Mouse (Mus musculus) limb, embryonic 12.5 days (tissue): ENCODE data around the gene Eva1a. TPM values are rescaled to one million over a fixed set of nuclear protein-coding genes. Genes with fewer than 3 reads are reported as not detected.

ENCODE experiments used
- ATAC-seq: fragments of 200-750 bp; cut with Nextera tagmentation; 2 replicates; pipeline ENCODE4 v1.8.0; 2017; ENCODE audit warnings: low read depth, moderate TSS enrichment; ENCODE audit not compliant: insufficient number of reproducible peaks, insufficient read depth, low FRiP score, low TSS enrichment
- H3K27ac ChIP-seq: fragments of 300-500 bp; sonication (generic); 2 replicates; pipeline ENCODE4 v1.5.1; 2016; ENCODE audit warnings: mild to moderate bottlenecking, moderate library complexity
- H3K27me3 ChIP-seq: fragments of 300-500 bp; sonication (generic); 2 replicates; pipeline ENCODE4 v1.6.1; 2016; ENCODE audit warnings: mild to moderate bottlenecking, moderate library complexity
- H3K36me3 ChIP-seq: fragments of 300-500 bp; sonication (generic); 2 replicates; pipeline ENCODE4 v1.6.1; 2016; ENCODE audit warnings: mild to moderate bottlenecking, moderate library complexity
- H3K4me1 ChIP-seq: fragments of 300-500 bp; sonication (generic); replicated peaks from 2 replicates; pipeline ENCODE4 v1.6.1; 2016
- H3K4me2 ChIP-seq: fragments of 300-500 bp; sonication (generic); 2 replicates; pipeline ENCODE4 v1.6.1; 2016; ENCODE audit warnings: mild to moderate bottlenecking, moderate library complexity
- H3K4me3 ChIP-seq: fragments of 300-500 bp; sonication (generic); replicated peaks from 2 replicates; pipeline ENCODE4 v1.5.1; 2016; ENCODE audit warnings: mild to moderate bottlenecking
- H3K9ac ChIP-seq: fragments of 300-500 bp; sonication (generic); replicated peaks from 2 replicates; pipeline ENCODE4 v1.6.1; 2016; ENCODE audit warnings: mild to moderate bottlenecking, moderate library complexity
- H3K9me3 ChIP-seq: fragments of 300-500 bp; sonication (generic); 2 replicates; pipeline ENCODE4 v1.6.1; 2016; ENCODE audit warnings: mild to moderate bottlenecking, moderate library complexity
- WGBS: fragments of 180-500 bp; shearing (Covaris S2); methylation state at CpG from one replicate; pipeline ENCODE4 v1.1.7; 2016; 5-methylcytosine and 5-hydroxymethylcytosine counted together
- polyA plus RNA-seq: library from polyadenylated mRNA; unstranded; fragments of >200 nt; fragmentation: Nextera tagmentation; extraction: Ambion mirVana; gene quantifications from 2 replicates; pipeline ENCODE4 v1.2.1, GENCODE M21; 2016

The Eva1a gene
- polyA plus RNA-seq, 1 experiment from 2014 or later: 32.4 TPM

GRCm38 (mm10) chr6:82066515-82067081 is 25.8 kb downstream of the Eva1a start:
- WGBS: 89% methylated on average over 8 of the region's 8 CpGs
- no peaks in the 10 kb centered on the region for H3K27me3 ChIP-seq
- no peaks in the 10 kb centered on the region for H3K4me1 ChIP-seq
- H3K9me3 ChIP-seq: no peaks in the 10 kb centered on the region
- H3K4me3 ChIP-seq: no peak overlapping the region
- no peak overlapping the region for H3K9ac ChIP-seq
- no peak for ATAC-seq
- peaks cover 22% of the 10 kb centered on the region for H3K36me3 ChIP-seq
- H3K4me2 ChIP-seq: no peak overlapping the region
- no peak overlapping the region for H3K27ac ChIP-seq

- Histone ChIP-seq H3K9ac (no peak overlapping the region), H3K27ac (no peak overlapping the region), H3K27me3 (no peaks in the 10 kb centered on the region), H3K36me3 (peaks cover 51% of the 10 kb centered on the region), H3K4me1 (no peaks in the 10 kb centered on the region), H3K4me3 (no peak overlapping the region), H3K9me3 (no peaks in the 10 kb centered on the region), H3K4me2 (no peak overlapping the region)
- 82% methylated on average over 6 of the region's 6 CpGs for WGBS
- no peak for ATAC-seq
Measured at GRCm38 (mm10) chr6:82070459-82070858, 29.6 kb downstream of the Eva1a start.

- 92% methylated on average over 2 of the region's 2 CpGs for WGBS
- ATAC-seq: no peak
- Histone ChIP-seq H3K36me3 (peaks cover 48% of the 10 kb centered on the region), H3K27ac (no peak overlapping the region), H3K9me3 (no peaks in the 10 kb centered on the region), H3K4me2 (no peak overlapping the region), H3K4me1 (no peaks in the 10 kb centered on the region), H3K27me3 (no peaks in the 10 kb centered on the region), H3K9ac (no peak overlapping the region), H3K4me3 (no peak overlapping the region)
Measured at GRCm38 (mm10) chr6:82073011-82073410, 32.2 kb downstream of the Eva1a start.

- H3K4me2 ChIP-seq: no peak overlapping the region
- ATAC-seq: no peak
- no peaks in the 10 kb centered on the region for H3K4me1 ChIP-seq
- no peak overlapping the region for H3K4me3 ChIP-seq
- H3K27ac ChIP-seq: no peak overlapping the region
- 86% methylated on average over 3 of the region's 3 CpGs for WGBS
- peaks cover 48% of the 10 kb centered on the region for H3K36me3 ChIP-seq
- H3K9me3 ChIP-seq: no peaks in the 10 kb centered on the region
- no peaks in the 10 kb centered on the region for H3K27me3 ChIP-seq
- no peak overlapping the region for H3K9ac ChIP-seq
Measured at GRCm38 (mm10) chr6:82073567-82073966, 32.7 kb downstream of the Eva1a start.

- H3K4me3 ChIP-seq: no peak overlapping the region
- H3K27me3 ChIP-seq: no peaks in the 10 kb centered on the region
- H3K9ac ChIP-seq: no peak overlapping the region
- 85% methylated on average over 4 of the region's 4 CpGs for WGBS
- no peak overlapping the region for H3K4me2 ChIP-seq
- peaks cover 55% of the 10 kb centered on the region for H3K36me3 ChIP-seq
- H3K4me1 ChIP-seq: no peaks in the 10 kb centered on the region
- H3K27ac ChIP-seq: no peak overlapping the region
- no peaks in the 10 kb centered on the region for H3K9me3 ChIP-seq
- ATAC-seq: no peak
Measured at GRCm38 (mm10) chr6:82076364-82076763, 35.5 kb downstream of the Eva1a start.

- Histone ChIP-seq H3K4me3 (no peak overlapping the region), H3K27ac (no peak overlapping the region), H3K9me3 (no peaks in the 10 kb centered on the region), H3K36me3 (peaks cover 38% of the 10 kb centered on the region), H3K9ac (no peak overlapping the region), H3K4me1 (no peaks in the 10 kb centered on the region), H3K4me2 (no peak overlapping the region), H3K27me3 (no peaks in the 10 kb centered on the region)
- ATAC-seq: no peak
- WGBS: 96% methylated on average over 4 of the region's 4 CpGs
Measured at GRCm38 (mm10) chr6:82078875-82079274, 38.0 kb downstream of the Eva1a start.

- no peak overlapping the region for H3K9ac ChIP-seq
- ATAC-seq: no peak
- no peaks in the 10 kb centered on the region for H3K27me3 ChIP-seq
- H3K36me3 ChIP-seq: peaks cover 45% of the 10 kb centered on the region
- WGBS: 80% methylated on average over 6 of the region's 6 CpGs
- H3K27ac ChIP-seq: 0 out of 2 replicates have a peak overlapping the region, but pooled peaks have one; percentile 29
- no peak overlapping the region for H3K4me3 ChIP-seq
- peaks cover 7% of the 10 kb centered on the region; the same call in 1 of the 2 replicates for H3K9me3 ChIP-seq
- no peak overlapping the region for H3K4me2 ChIP-seq
- no peaks in the 10 kb centered on the region for H3K4me1 ChIP-seq
Measured at GRCm38 (mm10) chr6:82083655-82084054, 42.8 kb downstream of the Eva1a start.

- ATAC-seq: no peak
- H3K9ac ChIP-seq: no peak overlapping the region
- no peak overlapping the region for H3K4me2 ChIP-seq
- H3K27me3 ChIP-seq: no peaks in the 10 kb centered on the region
- WGBS: 66% methylated on average over 3 of the region's 3 CpGs
- peaks cover 47% of the 10 kb centered on the region for H3K36me3 ChIP-seq
- no peaks in the 10 kb centered on the region for H3K4me1 ChIP-seq
- H3K9me3 ChIP-seq: peaks cover 7% of the 10 kb centered on the region; the same call in 1 of the 2 replicates
- no peak overlapping the region for H3K27ac ChIP-seq
- H3K4me3 ChIP-seq: no peak overlapping the region
Measured at GRCm38 (mm10) chr6:82084235-82084634, 43.4 kb downstream of the Eva1a start.

- Histone ChIP-seq H3K27me3 (peaks cover under 1% of the 10 kb centered on the region; the same call in 1 of the 2 replicates), H3K27ac (no peak overlapping the region), H3K36me3 (peaks cover 46% of the 10 kb centered on the region), H3K4me2 (no peak overlapping the region), H3K4me1 (no peaks in the 10 kb centered on the region), H3K9me3 (peaks cover 7% of the 10 kb centered on the region; the same call in 1 of the 2 replicates), H3K4me3 (no peak overlapping the region), H3K9ac (no peak overlapping the region)
- no peak for ATAC-seq
- WGBS: 88% methylated on average over 8 of the region's 8 CpGs
Measured at GRCm38 (mm10) chr6:82085313-82085908, 44.6 kb downstream of the Eva1a start.

GRCm38 (mm10) chr6:82088133-82088532 is 47.3 kb downstream of the Eva1a start:
- Histone ChIP-seq H3K9ac (no peak overlapping the region), H3K9me3 (peaks cover 7% of the 10 kb centered on the region; the same call in 1 of the 2 replicates), H3K27ac (no peak overlapping the region), H3K4me2 (no peak overlapping the region), H3K4me1 (peaks cover 6% of the 10 kb centered on the region; the same call in 1 of the 2 replicates), H3K27me3 (peaks cover 16% of the 10 kb centered on the region), H3K4me3 (no peak overlapping the region), H3K36me3 (peaks cover 40% of the 10 kb centered on the region)
- ATAC-seq: no peak
- 78% methylated on average over 4 of the region's 4 CpGs for WGBS

GRCm38 (mm10) chr6:82091773-82092172 is 50.9 kb downstream of the Eva1a start:
- Histone ChIP-seq H3K4me3 (peak overlapping the region; percentile 19; the same call in 1 of the 2 replicates), H3K4me2 (peak overlapping the region; percentile 47), H3K4me1 (peaks cover 6% of the 10 kb centered on the region; the same call in 1 of the 2 replicates), H3K27me3 (peaks cover 16% of the 10 kb centered on the region), H3K36me3 (peaks cover 24% of the 10 kb centered on the region), H3K27ac (no peak overlapping the region), H3K9me3 (0 out of 2 replicates have a peak, but pooled peaks cover 1% of the 10 kb centered on the region), H3K9ac (peak overlapping the region; percentile 35; the same call in 1 of the 2 replicates)
- WGBS: 6% methylated on average over 28 of the region's 28 CpGs
- no peak for ATAC-seq
